Mouse (Mus musculus): ENCODE results near the gene 1110004F10Rik.

GRCm38 (mm10) chr7:116131390-116131789 lies 92.2 kb downstream of the 1110004F10Rik start:
- TF ChIP-seq POLR2A (IDR thresholded peaks at IDR 0.05; ENCODE audit: borderline replicate concordance, extremely low read depth, low read depth, low read length) (no peak), CTCF (IDR thresholded peaks at IDR 0.05; ENCODE audit: insufficient read depth, low read length) (no peak)
